Mouse (Mus musculus) embryonic fibroblast, embryonic 13.5 days (primary cell): ENCODE data around the gene Cap2. TPM values are rescaled to one million over a fixed set of nuclear protein-coding genes. Genes with fewer than 3 reads are reported as not detected.

Experiments used
- H3K27ac ChIP-seq: 2 replicates; pipeline ENCODE4 v1.5.1; 2012; ENCODE audit warnings: low read length, control low read depth, inconsistent platforms; ENCODE audit not compliant: insufficient read depth
- H3K4me1 ChIP-seq: 2 replicates; pipeline ENCODE4 v1.6.1; 2011; ENCODE audit warnings: low read length; ENCODE audit not compliant: control insufficient read depth, insufficient read depth
- H3K4me3 ChIP-seq: 2 replicates; pipeline ENCODE4 v1.5.1; 2011; ENCODE audit warnings: mild to moderate bottlenecking, control low read depth, low read length; ENCODE audit not compliant: insufficient read depth
- CTCF ChIP-seq: IDR thresholded peaks from 2 replicates; pipeline ENCODE4 v1.5.1; 2011; ENCODE audit warnings: mild to moderate bottlenecking, control low read depth, low read length, moderate library complexity, borderline replicate concordance; ENCODE audit not compliant: insufficient read depth
- POLR2A ChIP-seq: IDR thresholded peaks from 2 replicates; pipeline ENCODE4 v1.6.1; 2011; ENCODE audit warnings: low read depth, mild to moderate bottlenecking, control low read depth, low read length, moderate library complexity
- polyA plus RNA-seq: library from polyadenylated mRNA; stranded (reverse); fragments of >200 nt; gene quantifications from 2 replicates; pipeline ENCODE4 v1.2.4, GENCODE M21; 2011; ENCODE audit warnings: low read depth; ENCODE audit not compliant: missing spikeins, insufficient read length

The Cap2 gene
- polyA plus RNA-seq, 1 experiment: 24.8 TPM

DNA sequence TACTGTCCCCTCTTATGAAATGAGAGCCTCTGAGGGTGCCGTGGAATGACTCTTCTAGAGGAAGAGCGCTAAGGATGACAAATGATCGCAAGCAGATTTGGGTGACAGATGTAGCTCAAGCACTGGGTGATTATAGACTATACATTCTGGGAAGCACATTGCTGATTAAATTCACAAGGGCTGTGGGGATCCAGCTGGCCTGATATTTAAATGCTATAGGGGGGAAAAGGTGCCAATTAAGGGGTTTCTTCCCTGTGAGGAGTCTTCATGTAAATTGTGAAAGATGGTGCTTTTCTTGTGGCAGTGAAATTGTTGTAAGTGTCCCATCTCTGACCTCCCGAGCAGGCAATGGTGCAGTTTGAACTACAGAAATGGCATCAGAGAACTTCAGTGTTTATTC is 73.1 kb downstream of the Cap2 start:
- Histone ChIP-seq H3K27ac (0 out of 2 replicates have a peak overlapping the region, but pooled peaks have one; percentile 25), H3K4me3 (no peak overlapping the region), H3K4me1 (peaks cover 19% of the 10 kb centered on the region)
- no peak for TF ChIP-seq CTCF
- TF ChIP-seq POLR2A: no peak

DNA sequence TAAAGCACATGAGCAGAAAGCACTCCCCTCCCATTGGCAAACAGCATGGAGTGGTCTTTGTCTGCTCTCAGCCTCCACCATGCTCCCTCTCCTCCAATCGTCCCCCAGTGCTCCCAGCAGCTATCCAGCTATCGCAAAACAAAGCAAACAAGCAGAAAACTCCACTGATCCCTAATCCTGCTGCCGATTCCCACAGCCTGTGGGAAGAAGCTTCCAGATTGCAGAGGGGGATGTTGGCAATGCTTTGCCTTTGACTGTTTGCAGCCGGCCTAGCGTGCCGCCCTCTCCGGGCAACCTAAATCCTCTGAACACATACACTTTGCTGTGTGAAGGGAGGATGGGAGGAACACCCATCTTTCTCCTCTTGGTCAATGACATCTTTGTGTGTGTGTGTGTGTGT is 83.2 kb downstream of the Cap2 start:
- Histone ChIP-seq H3K4me1 (no peaks in the 10 kb centered on the region), H3K4me3 (no peak overlapping the region), H3K27ac (no peak overlapping the region)
- TF ChIP-seq CTCF: no peak
- no peak for TF ChIP-seq POLR2A

DNA sequence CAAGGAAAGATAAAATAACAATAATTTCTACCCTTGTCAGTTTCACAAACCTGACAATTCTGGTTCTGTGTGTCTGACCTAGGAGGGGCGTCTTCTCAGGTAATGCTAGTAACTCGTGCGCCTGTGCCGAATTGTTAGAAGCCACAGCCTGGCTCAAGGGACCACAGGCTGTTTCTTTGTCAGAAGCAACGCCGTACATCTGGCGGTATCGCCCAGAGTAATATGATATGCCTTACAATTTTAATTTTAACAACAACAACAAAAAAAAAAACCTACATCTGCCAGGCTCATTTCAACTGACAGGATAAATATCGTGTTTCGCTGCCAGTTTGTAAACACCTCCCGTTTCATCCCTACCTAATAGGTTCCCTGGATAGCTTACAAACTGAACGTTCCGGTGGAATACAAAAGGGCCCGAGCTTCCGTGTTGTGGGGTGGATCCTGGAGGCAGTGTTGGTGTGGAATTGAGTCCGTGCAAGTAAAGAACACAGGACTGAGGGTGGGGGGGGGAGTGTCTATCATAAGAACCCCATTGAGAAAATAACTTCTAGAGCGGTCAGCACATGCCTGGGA is 86.2 kb downstream of the Cap2 start:
- Histone ChIP-seq H3K4me1 (no peaks in the 10 kb centered on the region), H3K27ac (no peak overlapping the region), H3K4me3 (no peak overlapping the region)
- TF ChIP-seq CTCF (no peak), POLR2A (no peak)

DNA sequence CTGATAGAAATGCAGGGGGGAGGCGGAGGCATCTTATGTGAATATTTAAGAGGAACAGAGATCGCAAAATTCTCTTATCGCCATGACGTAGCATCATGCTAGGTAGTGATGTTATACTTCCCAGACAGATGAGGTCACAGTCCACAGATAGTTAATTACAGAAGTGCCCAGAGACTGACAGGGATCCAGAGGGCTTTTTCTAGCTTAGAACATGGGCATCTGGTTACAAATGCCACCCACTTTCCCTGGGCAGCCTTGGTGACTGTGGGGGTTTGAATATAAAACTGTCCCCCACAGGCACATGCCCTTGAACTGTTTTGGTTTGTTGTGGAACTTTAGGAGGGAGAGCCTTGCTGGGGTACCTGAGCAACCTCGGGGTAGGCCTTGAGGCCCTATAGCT is 87.0 kb downstream of the Cap2 start:
- TF ChIP-seq POLR2A: no peak
- Histone ChIP-seq H3K4me3 (no peak overlapping the region), H3K27ac (no peak overlapping the region), H3K4me1 (no peaks in the 10 kb centered on the region)

DNA sequence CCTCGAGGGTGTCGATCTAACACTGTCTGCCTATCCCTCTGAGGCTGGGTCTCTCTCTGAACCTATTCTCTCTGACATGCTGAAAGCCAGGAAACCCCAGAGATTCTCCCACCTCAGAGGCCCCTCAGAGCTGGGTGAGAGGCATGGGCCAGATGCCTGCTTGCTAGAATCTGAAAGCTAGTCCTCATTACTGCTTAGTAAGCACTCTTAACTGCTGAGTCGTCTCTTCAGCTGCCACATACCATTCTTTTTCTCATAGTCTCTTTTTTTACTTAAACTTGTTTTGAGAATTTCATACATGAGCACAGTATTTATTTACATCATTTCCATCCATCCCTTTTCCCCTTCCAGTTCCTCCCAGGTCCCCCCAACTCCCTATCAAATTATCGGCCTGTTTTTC is 89.2 kb downstream of the Cap2 start:
- Histone ChIP-seq H3K27ac (no peak overlapping the region), H3K4me3 (no peak overlapping the region), H3K4me1 (no peaks in the 10 kb centered on the region)
- TF ChIP-seq CTCF (no peak), POLR2A (no peak)

DNA sequence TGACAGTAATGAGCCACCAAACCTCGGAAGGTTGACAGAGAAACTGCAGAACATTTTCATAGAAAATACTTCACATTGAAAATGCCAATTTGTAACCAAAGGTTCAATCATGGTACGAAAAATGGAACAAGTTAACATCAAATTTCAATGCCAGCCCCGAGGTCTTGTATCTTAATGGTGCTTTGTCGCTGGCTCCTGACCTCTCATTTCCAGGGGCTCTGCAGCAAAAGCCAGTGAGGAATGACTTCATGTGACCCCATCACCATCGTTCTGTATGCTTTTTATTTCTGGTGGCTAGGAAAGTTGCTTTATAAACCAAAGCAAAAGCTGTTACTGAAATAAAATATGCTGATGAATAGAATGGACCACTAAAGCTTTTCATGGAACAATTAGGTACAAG is 99.0 kb downstream of the Cap2 start:
- peaks cover 2% of the 10 kb centered on the region; the same call in 1 of the 2 replicates for H3K4me1 ChIP-seq
- no peak overlapping the region for H3K27ac ChIP-seq
- no peak overlapping the region for H3K4me3 ChIP-seq
- TF ChIP-seq POLR2A (no peak), CTCF (no peak)

DNA sequence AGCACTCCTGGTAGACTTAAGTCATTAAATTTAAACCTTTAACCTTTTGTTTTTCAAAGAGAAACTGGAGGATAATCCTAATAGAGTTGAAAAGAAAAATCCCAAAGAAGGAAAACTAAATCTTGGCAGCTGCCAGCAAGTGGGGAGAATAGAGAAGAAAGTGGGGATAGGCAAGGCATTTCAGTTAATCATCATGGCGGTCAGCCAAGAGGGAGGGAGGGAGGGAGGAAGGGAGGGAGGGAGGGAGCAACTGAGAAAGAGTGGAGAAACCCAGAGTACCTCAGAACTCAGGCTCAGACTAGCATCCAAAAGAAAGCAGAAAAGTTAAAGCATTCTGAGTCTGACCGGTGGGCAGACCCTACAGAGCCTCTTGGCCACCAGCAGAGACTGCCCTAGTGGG is 99.7 kb downstream of the Cap2 start:
- Histone ChIP-seq H3K4me1 (peaks cover 2% of the 10 kb centered on the region; the same call in 1 of the 2 replicates), H3K27ac (no peak overlapping the region), H3K4me3 (no peak overlapping the region)
- no peak for TF ChIP-seq POLR2A
- no peak for TF ChIP-seq CTCF

DNA sequence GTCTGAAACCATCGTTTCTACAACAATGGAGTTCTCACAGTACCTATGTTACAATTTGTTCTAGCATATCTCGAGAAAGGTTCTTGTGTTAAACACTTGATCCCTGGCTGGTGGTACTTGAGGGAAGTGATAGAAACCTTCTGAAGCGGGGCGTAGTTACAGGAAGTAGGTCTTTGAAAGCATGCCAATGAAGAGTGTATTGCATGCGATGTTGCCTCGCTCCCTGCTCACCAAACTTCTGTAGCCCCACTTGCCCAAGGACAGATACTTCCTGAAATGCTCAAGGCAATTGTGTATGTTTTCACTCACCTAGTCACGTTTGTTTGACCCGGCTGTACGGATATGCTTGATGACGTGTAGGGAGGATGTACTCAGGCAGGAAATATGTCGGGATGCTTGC is 101.0 kb downstream of the Cap2 start:
- no peak for TF ChIP-seq CTCF
- no peak for TF ChIP-seq POLR2A
- no peak overlapping the region for H3K4me3 ChIP-seq
- H3K27ac ChIP-seq: no peak overlapping the region
- peaks cover 2% of the 10 kb centered on the region; the same call in 1 of the 2 replicates for H3K4me1 ChIP-seq

DNA sequence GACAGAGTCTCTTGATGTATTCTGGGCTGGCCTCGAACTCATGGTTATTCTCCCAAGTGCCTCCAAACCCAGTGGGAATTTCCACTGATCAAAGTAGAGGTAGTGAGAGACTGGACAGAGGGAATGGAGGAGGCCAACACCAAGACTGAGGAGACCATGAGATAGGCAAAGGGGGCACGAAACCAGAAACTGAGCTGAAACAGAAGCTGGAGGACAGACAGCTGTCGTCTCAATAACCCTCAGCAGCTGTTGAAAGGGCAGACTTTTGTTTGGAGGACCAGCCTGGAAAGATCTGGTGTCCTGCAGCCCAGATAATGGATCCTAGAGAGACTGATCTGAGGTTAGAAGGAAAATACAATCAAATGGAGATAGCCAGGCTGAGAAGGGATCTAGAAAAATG is 109.4 kb downstream of the Cap2 start:
- Histone ChIP-seq H3K4me1 (no peaks in the 10 kb centered on the region), H3K27ac (no peak overlapping the region), H3K4me3 (no peak overlapping the region)
- TF ChIP-seq POLR2A: no peak
- TF ChIP-seq CTCF: no peak

DNA sequence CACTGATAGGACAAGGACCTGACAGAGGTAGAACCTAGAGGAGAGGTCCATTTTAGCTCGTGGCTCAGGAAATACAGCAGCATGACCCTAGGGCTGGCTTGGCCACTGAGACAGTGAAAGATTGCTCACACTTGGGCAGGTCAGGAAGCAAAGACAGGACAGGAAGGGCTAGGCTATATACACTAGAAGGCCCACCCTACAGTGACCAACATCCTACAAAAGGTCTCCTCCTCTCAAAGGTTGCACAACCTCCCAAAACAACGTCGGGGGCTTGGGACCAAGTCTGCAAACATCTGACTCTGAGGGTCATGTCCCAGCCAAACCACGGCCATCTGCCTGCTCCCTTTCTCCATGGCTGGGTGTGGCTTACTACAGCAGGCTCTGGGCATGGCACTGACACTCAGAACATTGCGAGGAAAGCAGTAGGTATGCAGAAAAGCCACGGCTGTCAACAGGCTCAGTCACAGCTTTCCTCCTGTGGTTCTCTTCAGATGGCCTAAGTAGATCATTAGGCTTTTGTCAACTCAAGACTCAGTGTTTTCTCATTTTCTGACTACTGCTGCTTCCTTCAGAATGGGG is 112.1 kb downstream of the Cap2 start:
- no peak for TF ChIP-seq CTCF
- TF ChIP-seq POLR2A: no peak
- Histone ChIP-seq H3K4me3 (no peak overlapping the region), H3K27ac (no peak overlapping the region), H3K4me1 (no peaks in the 10 kb centered on the region)
